Mouse (Mus musculus): ENCODE results near the gene Sys1. TPM values are rescaled to one million over a fixed set of nuclear protein-coding genes. Genes with fewer than 3 reads are reported as not detected.

The Sys1 gene
- total RNA-seq, 2 experiments from 2014 or later, result 40.8 to 41.0 TPM

DNA sequence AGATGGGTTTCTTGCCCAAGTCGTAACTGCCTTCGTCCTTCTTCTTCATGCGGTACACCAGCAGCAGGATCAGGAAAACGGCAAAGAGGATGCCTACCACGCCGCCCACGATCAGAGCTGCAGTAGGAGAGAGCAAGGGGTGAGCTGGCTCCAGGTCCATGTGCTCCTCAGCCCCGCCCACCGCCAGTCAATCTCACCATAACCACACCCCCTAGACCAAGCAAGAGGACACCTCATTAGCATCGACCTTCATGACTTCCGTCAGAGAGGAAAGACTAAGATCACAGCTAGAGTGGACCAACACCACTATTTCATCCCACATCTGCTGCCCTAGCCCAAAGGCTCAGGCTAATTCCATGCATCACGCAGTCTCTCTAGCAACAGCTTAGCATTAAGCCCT is 30.6 kb upstream of the Sys1 start:
- H3K4me3 ChIP-seq, result no peak overlapping the region; the same call in 1 of the 2 replicates
- no peak for DNase-seq (ENCODE audit: low spot score in 2 of 2)
- H3K27ac ChIP-seq, result no peak overlapping the region
- TF ChIP-seq CTCF (conservative IDR thresholded peaks at IDR 0.05), result no peak

GRCm38 (mm10) chr2:164426952-164427351 is 29.8 kb upstream of the Sys1 start:
- no peak overlapping the region for H3K27ac ChIP-seq
- no peak overlapping the region for H3K4me3 ChIP-seq
- no peak for TF ChIP-seq CTCF (conservative IDR thresholded peaks at IDR 0.05)
- DNase-seq (ENCODE audit: low spot score in 2 of 2), result no peak

- TF ChIP-seq CTCF (conservative IDR thresholded peaks at IDR 0.05), result no peak
- DNase-seq (ENCODE audit: low spot score in 2 of 2), result no peak
- no peak overlapping the region for H3K4me3 ChIP-seq
- no peak overlapping the region for H3K27ac ChIP-seq
These were observed 28.3 kb upstream of the Sys1 start for GRCm38 (mm10) chr2:164428451-164428850.

GRCm38 (mm10) chr2:164429881-164430615 is 26.7 kb upstream of the Sys1 start:
- no peak overlapping the region for H3K4me3 ChIP-seq
- no peak for TF ChIP-seq CTCF (conservative IDR thresholded peaks at IDR 0.05)
- H3K27ac ChIP-seq, result peak overlapping the region; percentile 5; the same call in 1 of the 2 replicates
- DNase-seq (ENCODE audit: low spot score in 2 of 2), result no peak

GRCm38 (mm10) chr2:164430697-164431096 is 26.1 kb upstream of the Sys1 start:
- TF ChIP-seq CTCF (conservative IDR thresholded peaks at IDR 0.05), result peak; percentile 41
- DNase-seq (ENCODE audit: low spot score in 2 of 2), result no peak
- peak overlapping the region; percentile 36; the same call in 1 of the 2 replicates for H3K27ac ChIP-seq
- H3K4me3 ChIP-seq, result no peak overlapping the region

DNA sequence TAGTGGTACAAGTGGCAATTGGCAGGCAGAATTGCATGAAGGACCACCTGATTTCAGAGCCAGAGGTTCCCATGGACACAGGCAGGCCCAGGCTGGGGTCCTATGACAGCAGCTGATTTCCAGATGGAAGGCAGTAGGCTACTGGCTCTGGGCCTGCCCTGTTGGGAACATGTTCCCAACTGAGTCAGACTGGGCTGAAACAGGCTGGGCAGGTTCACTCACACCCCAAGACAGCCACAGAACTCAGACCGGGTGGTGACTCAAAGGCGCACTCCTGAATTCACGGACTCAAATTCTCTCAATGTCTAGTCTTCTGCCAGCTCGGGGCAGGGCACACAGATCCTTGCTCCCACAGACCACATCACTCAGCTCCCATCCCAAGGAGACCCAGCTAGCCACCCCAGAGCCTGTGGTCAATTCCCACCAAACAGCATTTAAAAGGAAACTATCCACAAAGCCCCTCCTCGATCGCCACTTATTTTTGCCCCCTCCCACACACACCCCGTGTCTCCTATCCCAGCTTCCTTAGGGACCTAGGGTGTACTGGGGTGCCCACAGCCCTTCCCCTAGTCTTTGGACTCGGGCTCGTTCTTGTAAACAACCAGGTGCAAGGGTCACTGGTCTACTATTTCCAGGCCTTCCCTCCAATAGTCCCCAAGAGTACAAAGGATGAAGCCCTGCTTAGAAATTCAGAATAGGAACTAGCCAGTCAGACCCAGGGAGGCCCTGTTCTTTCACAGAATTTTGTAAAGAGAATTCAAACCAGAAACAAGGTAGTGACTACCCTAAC is 24.9 kb upstream of the Sys1 start:
- no peak for TF ChIP-seq CTCF (conservative IDR thresholded peaks at IDR 0.05)
- Histone ChIP-seq H3K27ac (peak overlapping the region; percentile 89), H3K4me3 (no peak overlapping the region; the same call in 1 of the 2 replicates)
- DNase-seq (ENCODE audit: low spot score in 2 of 2), result no peak

DNA sequence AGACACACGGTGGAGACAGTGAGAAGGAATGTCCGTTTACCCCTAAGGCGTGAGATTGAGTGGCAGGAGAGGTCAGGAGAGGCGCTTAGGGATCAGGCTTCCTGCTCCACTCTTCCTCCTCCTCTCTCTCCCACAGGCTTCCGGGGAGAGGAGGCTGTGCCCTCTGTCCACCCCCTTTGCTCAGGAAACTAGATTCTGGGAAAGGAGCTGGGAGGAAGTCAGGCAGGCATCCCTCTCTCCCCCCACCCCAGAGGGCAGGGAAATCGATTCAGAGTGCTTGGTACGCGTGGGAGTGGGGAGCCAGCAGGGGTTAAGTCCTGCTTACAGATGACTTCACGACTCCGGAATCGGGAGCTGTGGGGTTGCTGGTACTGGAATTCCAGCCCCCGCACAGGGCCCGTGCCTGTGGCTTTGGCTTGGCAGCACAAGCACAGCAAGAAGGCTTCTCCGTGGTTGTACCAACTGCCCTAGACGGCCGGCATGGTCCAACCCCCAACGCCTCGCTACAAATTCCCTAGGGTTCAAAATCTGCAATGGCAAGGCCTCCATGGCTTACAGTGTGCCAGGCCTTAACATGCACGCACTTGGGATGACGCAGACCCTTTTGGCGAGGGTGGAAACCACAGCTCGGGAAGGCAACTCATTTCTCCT is 24.1 kb upstream of the Sys1 start:
- no peak for TF ChIP-seq CTCF (conservative IDR thresholded peaks at IDR 0.05)
- DNase-seq (ENCODE audit: low spot score in 2 of 2), result no peak
- no peak overlapping the region; the same call in 1 of the 2 replicates for H3K4me3 ChIP-seq
- H3K27ac ChIP-seq, result peak overlapping the region; percentile 89

DNA sequence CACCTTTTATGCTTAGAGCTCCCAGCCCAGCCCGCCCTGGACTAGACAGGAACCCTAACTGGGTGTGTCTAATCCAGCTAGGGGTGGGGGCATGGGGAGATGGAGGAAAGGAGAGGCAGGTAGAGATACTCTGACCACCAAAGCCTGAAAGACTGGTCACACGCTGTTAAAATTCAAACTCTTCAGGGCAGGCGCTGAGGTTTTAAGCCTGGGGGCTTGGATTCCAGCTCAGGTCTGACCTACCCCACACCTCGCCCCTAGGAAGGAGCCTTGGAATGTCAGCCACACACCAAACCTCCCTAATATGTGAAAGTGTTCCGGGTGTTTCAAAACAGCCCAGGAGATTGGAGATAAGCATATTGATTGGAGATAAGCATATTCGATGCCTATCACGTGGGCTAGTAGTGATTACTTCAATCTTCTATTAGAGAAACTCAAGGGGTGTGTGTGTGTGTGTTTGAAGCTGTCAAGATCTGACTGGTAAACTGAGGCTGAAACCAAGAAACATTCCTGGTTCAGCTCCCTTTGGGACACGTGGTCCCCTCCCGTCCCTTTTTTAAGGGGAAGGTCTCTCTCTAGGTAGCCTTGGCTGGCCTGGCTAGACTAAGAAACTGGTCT is 23.4 kb upstream of the Sys1 start:
- DNase-seq (ENCODE audit: low spot score in 2 of 2), result no peak
- no peak for TF ChIP-seq CTCF (conservative IDR thresholded peaks at IDR 0.05)
- Histone ChIP-seq H3K27ac (peak overlapping the region; percentile 89; the same call in 1 of the 2 replicates), H3K4me3 (no peak overlapping the region; the same call in 1 of the 2 replicates)

DNA sequence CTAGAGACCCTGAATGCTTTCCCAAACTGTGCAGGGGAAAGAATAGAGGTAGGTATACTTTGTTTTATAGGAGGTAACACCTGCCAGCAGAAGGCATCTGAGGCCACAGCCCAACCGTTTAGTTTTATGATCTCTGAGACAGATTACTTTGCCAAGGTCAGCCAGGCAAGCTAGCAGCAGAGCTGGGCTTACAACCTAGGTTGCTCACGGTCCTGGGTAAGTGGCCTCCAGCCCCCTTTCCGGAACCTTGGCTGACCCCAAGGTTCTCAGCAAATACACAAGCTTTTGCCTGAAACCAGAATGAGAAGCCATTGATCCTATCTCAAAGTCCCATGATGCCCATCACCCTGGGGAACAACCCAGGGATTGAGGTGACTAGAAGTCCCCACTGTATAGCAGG is 22.1 kb upstream of the Sys1 start:
- H3K4me3 ChIP-seq, result no peak overlapping the region
- no peak for TF ChIP-seq CTCF (conservative IDR thresholded peaks at IDR 0.05)
- peak overlapping the region; percentile 89 for H3K27ac ChIP-seq
- no peak for DNase-seq (ENCODE audit: low spot score in 2 of 2)

- Histone ChIP-seq H3K27ac (peak overlapping the region; percentile 89), H3K4me3 (no peak overlapping the region; the same call in 1 of the 2 replicates)
- no peak for TF ChIP-seq CTCF (conservative IDR thresholded peaks at IDR 0.05)
- no peak for DNase-seq (ENCODE audit: low spot score in 2 of 2)
These were observed 21.3 kb upstream of the Sys1 start for GRCm38 (mm10) chr2:164435216-164436090.

- Histone ChIP-seq H3K27ac (peak overlapping the region; percentile 89), H3K4me3 (peak overlapping the region; percentile 12; the same call in 1 of the 2 replicates)
- no peak for TF ChIP-seq CTCF (conservative IDR thresholded peaks at IDR 0.05)
- DNase-seq (ENCODE audit: low spot score in 2 of 2), result peak; percentile 37 to 58
These were observed 20.4 kb upstream of the Sys1 start for GRCm38 (mm10) chr2:164436215-164436913.

All from layer of hippocampus, adult 2 months (tissue).